In the genomic region with DNA sequence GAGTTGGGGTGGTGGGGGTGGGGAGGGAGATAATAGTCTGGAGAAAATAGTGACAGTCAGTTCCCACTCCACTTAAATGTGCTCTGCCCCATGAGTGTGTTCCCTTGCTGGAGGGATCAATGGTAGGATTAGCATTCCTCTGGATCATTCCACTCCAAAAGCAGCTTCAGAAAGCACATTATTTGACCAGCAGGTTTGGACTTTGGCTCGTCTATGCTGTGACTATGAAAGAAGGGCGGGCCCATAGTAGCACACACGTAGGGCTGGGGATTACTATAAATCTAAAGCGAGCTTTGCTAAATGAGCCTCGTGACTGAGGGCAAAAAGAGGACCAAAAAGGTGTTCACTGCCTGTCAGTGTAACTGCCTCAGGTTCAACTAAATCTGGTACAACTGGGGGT, we compare ENCODE assay signal across 33 mouse cellular contexts.
DNase-seq lines count a peak whose midpoint lies in the region; ATAC-seq and TF ChIP-seq lines count a peak whose summit lies in the region.
"Had no signal": no experiment of that assay in that cellular context is flagged by ENCODE, and none has a peak within 500 bp of the region (broad histone marks: within the 10 kb centered on the region; RNA-seq: fewer than 3 reads in every experiment).

No protein-coding gene starts in this region.

- H3K27ac ChIP-seq in forebrain, embryonic 10.5 days = peak overlapping the region; percentile 44; the same call in 1 of the 2 replicates
- no peak overlapping the region for H3K27ac ChIP-seq in forebrain, embryonic 12.5 days
- no peak overlapping the region for H3K27ac ChIP-seq in intestine, postnatal 0 days (ENCODE audit: low read depth, low read length)
- H3K27ac ChIP-seq in liver, embryonic 15.5 days (replicated peaks) = no peak overlapping the region
- no peak overlapping the region for H3K27ac ChIP-seq in stomach, embryonic 16.5 days (ENCODE audit: low read length)
- H3K27ac ChIP-seq: forebrain, embryonic 15.5 days; heart, embryonic 13.5 days; hindbrain, embryonic 14.5 days; left cerebral cortex, adult 2 months; limb, embryonic 13.5 days; midbrain, embryonic 10.5 days; neural tube, embryonic 12.5 days had no signal

- no peaks in the 10 kb centered on the region for H3K9me3 ChIP-seq in forebrain, embryonic 10.5 days
- no peaks in the 10 kb centered on the region for H3K9me3 ChIP-seq in forebrain, embryonic 12.5 days
- H3K9me3 ChIP-seq in intestine, postnatal 0 days (ENCODE audit: control insufficient read depth) = no peaks in the 10 kb centered on the region
- H3K9me3 ChIP-seq in liver, embryonic 15.5 days (replicated peaks) = no peaks in the 10 kb centered on the region
- no peaks in the 10 kb centered on the region for H3K9me3 ChIP-seq in stomach, embryonic 16.5 days (replicated peaks; ENCODE audit: control insufficient read depth, low read length)
- H3K9me3 ChIP-seq: forebrain, embryonic 15.5 days; G1E; heart, embryonic 13.5 days; limb, embryonic 13.5 days; midbrain, embryonic 10.5 days; neural tube, embryonic 12.5 days had no signal

- H3K27me3 ChIP-seq in forebrain, embryonic 10.5 days (ENCODE audit: poor library complexity, severe bottlenecking) = no peaks in the 10 kb centered on the region
- no peaks in the 10 kb centered on the region for H3K27me3 ChIP-seq in forebrain, embryonic 12.5 days
- H3K27me3 ChIP-seq in intestine, postnatal 0 days (replicated peaks; ENCODE audit: control insufficient read depth, insufficient read depth, low read length) = no peaks in the 10 kb centered on the region
- no peaks in the 10 kb centered on the region for H3K27me3 ChIP-seq in liver, embryonic 15.5 days
- H3K27me3 ChIP-seq in stomach, embryonic 16.5 days (ENCODE audit: control insufficient read depth, insufficient read depth, low read length) = no peaks in the 10 kb centered on the region
- H3K27me3 ChIP-seq: forebrain, embryonic 15.5 days; heart, embryonic 13.5 days; limb, embryonic 13.5 days; neural tube, embryonic 12.5 days had no signal

- DNase-seq in forebrain, embryonic 10.5 days (ENCODE audit: extremely low spot score, low spot score) = no peak
- DNase-seq in urinary bladder, postnatal 25 days (ENCODE audit: low spot score) = no peak
- DNase-seq in left cerebral cortex, postnatal 10 days (ENCODE audit: extremely low spot score in 1 of 2, low spot score in 2 of 2) = no peak
- DNase-seq: adrenal gland, postnatal 14 days; cerebellum, adult 11 months; cerebellum, adult 9-10 months; cerebellum, postnatal 36 days; gastrocnemius, postnatal 36 days; heart, adult 18-20 months; heart, postnatal 10 days; kidney, adult 9 months; kidney, postnatal 14 days; lung, adult 2 months; lung, postnatal 10 days; right cerebral cortex, adult 18-20 months; right cerebral cortex, postnatal 4 days; thymus, adult 2 months; thymus, postnatal 36 days had no signal

- no peak overlapping the region for H3K4me2 ChIP-seq in forebrain, embryonic 12.5 days
- no peak overlapping the region for H3K4me2 ChIP-seq in intestine, postnatal 0 days (replicated peaks; ENCODE audit: low read depth)
- H3K4me2 ChIP-seq in liver, embryonic 15.5 days = no peak overlapping the region
- H3K4me2 ChIP-seq in stomach, embryonic 16.5 days (ENCODE audit: low read depth, low read length) = no peak overlapping the region
- H3K4me2 ChIP-seq: forebrain, embryonic 15.5 days; heart, embryonic 13.5 days; hindbrain, embryonic 14.5 days; limb, embryonic 13.5 days; neural tube, embryonic 12.5 days had no signal

- H3K36me3 ChIP-seq in forebrain, embryonic 10.5 days (replicated peaks) = no peaks in the 10 kb centered on the region
- no peaks in the 10 kb centered on the region for H3K36me3 ChIP-seq in forebrain, embryonic 12.5 days (replicated peaks)
- no peaks in the 10 kb centered on the region for H3K36me3 ChIP-seq in intestine, postnatal 0 days (ENCODE audit: control insufficient read depth, insufficient read depth)
- no peaks in the 10 kb centered on the region for H3K36me3 ChIP-seq in liver, embryonic 15.5 days (replicated peaks)
- no peaks in the 10 kb centered on the region for H3K36me3 ChIP-seq in stomach, embryonic 16.5 days (ENCODE audit: control insufficient read depth, insufficient read depth, low read length)
- H3K36me3 ChIP-seq: forebrain, embryonic 15.5 days; G1E; heart, embryonic 13.5 days; limb, embryonic 13.5 days; midbrain, embryonic 10.5 days; neural tube, embryonic 12.5 days had no signal

- no peak for TF ChIP-seq CTCF in intestine, postnatal 0 days (IDR thresholded peaks at IDR 0.05; ENCODE audit: low read depth)

- no peak for ATAC-seq in forebrain, embryonic 12.5 days (ENCODE audit: low FRiP score)
- ATAC-seq in intestine, postnatal 0 days = peak; percentile 87
- ATAC-seq in liver, embryonic 15.5 days (ENCODE audit: insufficient read depth) = 0 out of 2 replicates have a peak, but pooled peaks have one; percentile 25
- peak; percentile 77; the same call in 1 of the 2 replicates for ATAC-seq in stomach, embryonic 16.5 days (ENCODE audit: insufficient read depth, low FRiP score)
- no peak for ATAC-seq in CD4-positive, CD25-positive, alpha-beta regulatory T cell, adult 4 months
- ATAC-seq: forebrain, embryonic 15.5 days; inflammation-experienced regulatory T-cells, adult 6 months had no signal

- no peak overlapping the region for H3K4me3 ChIP-seq in forebrain, embryonic 10.5 days
- H3K4me3 ChIP-seq in forebrain, embryonic 12.5 days (replicated peaks) = no peak overlapping the region
- no peak overlapping the region for H3K4me3 ChIP-seq in intestine, postnatal 0 days (ENCODE audit: low read depth, low read length)
- H3K4me3 ChIP-seq in liver, embryonic 15.5 days (replicated peaks) = no peak overlapping the region
- no peak overlapping the region for H3K4me3 ChIP-seq in stomach, embryonic 16.5 days (replicated peaks; ENCODE audit: low read length)
- H3K4me3 ChIP-seq: forebrain, embryonic 15.5 days; heart, embryonic 13.5 days; left cerebral cortex, adult 2 months; limb, embryonic 13.5 days; midbrain, embryonic 10.5 days; myocyte; neural tube, embryonic 12.5 days had no signal

- WGBS in forebrain, embryonic 10.5 days = 41% methylated on average over 5 of the region's 5 CpGs
- 19% methylated on average over 5 of the region's 5 CpGs for WGBS in forebrain, embryonic 12.5 days
- 34% methylated on average over 5 of the region's 5 CpGs for WGBS in intestine, postnatal 0 days
- WGBS in liver, embryonic 15.5 days (ENCODE audit: insufficient replicate concordance) = 54% methylated on average over 5 of the region's 5 CpGs
- WGBS in stomach, embryonic 16.5 days = 58% methylated on average over 5 of the region's 5 CpGs

- H3K4me1 ChIP-seq in forebrain, embryonic 10.5 days = peaks cover 14% of the 10 kb centered on the region
- H3K4me1 ChIP-seq in forebrain, embryonic 12.5 days = peaks cover 7% of the 10 kb centered on the region; the same call in 1 of the 2 replicates
- H3K4me1 ChIP-seq in intestine, postnatal 0 days (replicated peaks; ENCODE audit: control insufficient read depth, insufficient read depth, low read length) = no peaks in the 10 kb centered on the region
- H3K4me1 ChIP-seq in liver, embryonic 15.5 days (replicated peaks) = peaks cover 17% of the 10 kb centered on the region
- H3K4me1 ChIP-seq in stomach, embryonic 16.5 days (ENCODE audit: control insufficient read depth, insufficient read depth, low read length) = no peaks in the 10 kb centered on the region; the same call in 1 of the 2 replicates
- H3K4me1 ChIP-seq: forebrain, embryonic 15.5 days; limb, embryonic 13.5 days; neural tube, embryonic 12.5 days had no signal

- no peak overlapping the region for H3K9ac ChIP-seq in forebrain, embryonic 12.5 days
- H3K9ac ChIP-seq in intestine, postnatal 0 days (ENCODE audit: low read depth, low read length) = no peak overlapping the region
- no peak overlapping the region for H3K9ac ChIP-seq in liver, embryonic 15.5 days
- no peak overlapping the region for H3K9ac ChIP-seq in stomach, embryonic 16.5 days (ENCODE audit: low read length)
- H3K9ac ChIP-seq: forebrain, embryonic 15.5 days; heart, embryonic 13.5 days; hindbrain, embryonic 14.5 days; limb, embryonic 13.5 days; neural tube, embryonic 12.5 days had no signal

- intact Hi-C loops in left cerebral cortex, postnatal 10 days (cut with DNase I) = no loop called here

Comparison
In these comparisons a context has a peak if more than half of its experiments do, and no peak if none do; other contexts are left out.
1. ATAC-seq: peak in intestine, postnatal 0 days (single experiment), liver, embryonic 15.5 days (single experiment) and stomach, embryonic 16.5 days (single experiment); none in forebrain, embryonic 12.5 days (single experiment) and CD4-positive, CD25-positive, alpha-beta regulatory T cell, adult 4 months (single experiment).